Mouse (Mus musculus): Measurements from ENCODE around the gene Pcx.

Pcx gene

DNA sequence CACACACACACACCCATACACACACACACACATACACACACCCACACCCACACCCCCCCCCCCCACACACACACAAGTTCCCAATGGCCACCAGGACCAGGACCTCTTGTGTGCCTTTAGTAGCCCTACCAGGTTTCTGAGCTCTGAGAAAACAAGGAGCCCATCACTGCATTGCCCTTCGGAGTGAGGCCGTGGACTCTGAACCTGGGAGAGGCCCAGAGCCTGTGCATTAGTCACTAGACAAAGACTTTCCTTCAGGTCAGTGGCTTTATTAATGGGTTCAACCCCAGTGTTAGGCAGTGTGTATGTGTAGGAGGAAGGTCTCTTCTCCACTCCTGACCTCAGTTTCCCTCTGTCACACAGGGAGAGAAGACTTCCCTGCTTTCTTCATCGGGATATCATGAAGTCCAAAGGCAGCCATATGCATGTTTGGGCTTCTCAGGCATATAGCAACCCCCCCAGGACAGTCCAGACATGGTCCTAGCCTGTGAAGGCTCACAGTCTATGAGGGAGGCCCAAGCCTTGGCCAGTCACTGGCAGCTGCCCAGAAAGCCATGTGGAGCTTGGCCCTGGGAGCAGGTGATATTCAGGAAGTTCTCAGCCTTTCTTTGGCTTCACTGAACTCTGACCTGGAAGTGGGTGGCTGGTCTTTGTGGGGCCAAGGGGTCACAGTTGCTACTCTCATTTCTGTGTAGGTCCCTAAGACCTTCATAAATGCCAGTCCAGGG, 13.6 kb upstream of the Pcx start:
- CTCF ChIA-PET = no interaction called here

DNA sequence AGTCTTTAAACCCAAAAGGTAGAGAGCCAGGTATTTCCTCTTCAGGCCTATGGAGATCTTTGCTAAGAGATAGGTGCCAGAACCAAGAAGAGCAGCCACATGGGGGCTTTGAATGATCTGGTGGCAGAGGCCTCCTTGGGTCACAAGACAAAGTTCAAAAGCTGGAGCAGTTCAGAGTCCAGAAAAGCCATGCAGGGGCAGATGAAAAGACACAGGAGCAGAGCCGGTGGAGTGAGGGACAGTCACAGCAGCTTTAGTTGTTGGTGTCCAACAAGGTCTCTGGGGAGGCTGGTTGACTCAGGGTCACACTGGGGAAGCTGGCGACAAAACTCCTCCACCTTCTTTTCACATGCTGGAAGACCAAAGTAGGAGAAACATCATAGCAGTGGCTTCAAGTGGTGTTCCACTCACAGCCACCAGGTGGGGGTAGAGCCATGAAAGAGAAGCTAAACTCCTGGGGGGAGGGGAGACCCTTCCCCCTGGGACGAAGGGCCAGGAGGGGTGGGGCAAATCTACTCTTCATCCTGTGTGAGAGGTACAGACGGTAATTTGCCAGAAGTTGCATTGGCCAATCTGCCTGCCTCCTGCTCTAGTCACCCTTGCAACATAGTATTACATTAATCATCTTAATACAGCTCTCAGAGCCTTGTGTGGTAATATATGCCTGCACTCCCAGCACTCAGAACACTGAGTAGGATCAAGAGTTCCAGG, 12.9 kb upstream of the Pcx start:
- CTCF ChIA-PET = interaction anchor here (0.6 kb wide), 1 partner anchor 57 kb away, joined by 6 read pairs; no protein-coding TSS in a partner anchor

DNA sequence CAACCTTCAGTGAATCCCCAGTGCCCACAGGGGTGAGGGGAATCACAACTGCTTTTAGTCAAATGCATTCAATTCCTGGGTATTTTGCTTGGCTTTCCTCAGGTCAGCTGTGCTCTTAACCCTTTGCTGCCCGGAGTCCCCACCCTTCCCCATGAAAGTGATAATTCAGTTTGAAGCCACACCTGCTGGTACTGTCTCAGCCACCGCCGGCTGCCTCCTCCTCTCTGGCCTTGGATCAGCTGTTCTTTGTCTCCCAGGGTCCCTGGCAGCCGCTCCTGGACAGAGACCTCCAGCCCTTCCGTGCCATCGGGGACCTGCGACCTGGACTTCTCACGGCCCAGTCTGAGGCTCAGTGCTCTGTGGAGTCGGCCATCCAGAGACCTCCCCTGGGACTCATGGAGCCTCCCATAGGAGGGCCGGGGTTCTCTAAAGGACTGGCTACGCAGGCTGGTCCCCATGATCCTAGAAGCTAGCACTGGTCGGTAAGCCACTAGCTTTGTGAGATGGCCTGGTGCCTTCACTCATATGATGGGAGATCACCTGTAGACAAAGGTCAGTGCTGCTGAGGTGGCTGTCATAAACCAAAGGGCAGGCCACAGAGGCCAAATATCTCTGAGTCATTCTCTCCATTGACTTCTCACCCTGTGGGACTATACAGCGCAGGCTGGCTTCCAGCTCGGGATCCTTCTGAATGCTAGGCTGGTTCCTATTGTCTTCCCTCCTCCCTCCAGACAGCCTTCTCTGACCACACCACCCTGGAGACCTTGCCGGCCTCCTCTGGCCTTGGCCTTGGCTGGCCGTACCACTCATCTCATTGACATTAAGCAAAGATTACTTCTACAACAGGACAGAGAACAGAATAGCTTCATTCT, 12.0 kb upstream of the Pcx start, which contains the start of gene 2010003K11Rik:
TSS of gene 2010003K11Rik (minus strand) at position 522 of the 872 bp plus-strand sequence.
- CTCF ChIA-PET = interaction anchor here (0.6 kb wide), 1 partner anchor 56 kb away, joined by 6 read pairs; no protein-coding TSS in a partner anchor

DNA sequence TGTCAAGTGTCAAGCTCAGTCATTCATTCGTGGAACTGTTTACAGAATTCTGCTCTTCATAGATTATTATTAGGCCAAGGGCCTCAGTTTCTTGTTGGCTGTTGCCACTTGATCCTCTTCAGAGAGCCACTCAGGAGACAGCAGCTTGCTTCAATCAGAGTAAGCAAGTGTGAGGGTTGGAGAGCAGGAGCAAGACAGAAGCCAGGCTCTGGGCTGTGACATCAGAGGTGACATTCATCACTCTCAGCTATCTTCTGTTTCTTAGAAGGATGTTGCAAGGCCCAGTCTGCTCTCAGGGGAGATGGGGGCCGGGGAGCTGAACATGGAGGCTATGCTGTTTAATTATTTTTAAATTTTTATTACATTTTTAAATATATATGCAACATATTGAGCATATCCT, 7.6 kb upstream of the Pcx start:
- CTCF ChIA-PET = interaction anchor here (0.6 kb wide), 1 partner anchor 376 kb away, joined by 3 read pairs; the partner anchor contains the start of gene Zdhhc24

- CTCF ChIA-PET = no interaction called here
Observed at GRCm38 (mm10) chr19:4504830-4505229, 5.4 kb upstream of the Pcx start.

DNA sequence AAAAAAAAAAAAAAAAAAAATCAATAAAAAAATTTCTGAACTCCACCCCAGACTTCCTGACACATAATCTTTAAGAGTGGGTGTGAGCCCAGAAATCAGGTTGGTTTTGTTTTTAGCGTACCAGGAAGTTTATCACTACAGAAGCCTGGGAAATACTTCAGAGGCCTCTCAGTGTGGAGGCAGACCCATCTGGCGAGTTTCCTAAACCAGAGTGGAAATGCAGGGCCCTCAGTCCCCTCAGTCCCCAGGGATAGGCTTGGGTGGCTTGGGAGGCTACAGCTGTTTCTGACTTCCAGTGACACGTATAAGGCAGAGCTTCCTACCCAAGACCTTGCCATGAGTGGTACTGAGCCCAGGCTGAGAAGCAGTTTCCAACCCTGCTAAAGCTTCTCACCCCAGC, 2.5 kb upstream of the Pcx start:
- CTCF ChIA-PET = no interaction called here

GRCm38 (mm10) chr19:4511116-4511841, 1.0 kb downstream of the Pcx start:
- CTCF ChIA-PET = no interaction called here

- CTCF ChIA-PET = no interaction called here
Observed at GRCm38 (mm10) chr19:4513236-4513858, 3.1 kb downstream of the Pcx start.

GRCm38 (mm10) chr19:4515746-4516145, 5.5 kb downstream of the Pcx start:
- CTCF ChIA-PET = no interaction called here

- CTCF ChIA-PET = no interaction called here
Observed at GRCm38 (mm10) chr19:4516288-4516687, 6.0 kb downstream of the Pcx start.

GRCm38 (mm10) chr19:4517483-4517882, 7.2 kb downstream of the Pcx start:
- CTCF ChIA-PET = no interaction called here

DNA sequence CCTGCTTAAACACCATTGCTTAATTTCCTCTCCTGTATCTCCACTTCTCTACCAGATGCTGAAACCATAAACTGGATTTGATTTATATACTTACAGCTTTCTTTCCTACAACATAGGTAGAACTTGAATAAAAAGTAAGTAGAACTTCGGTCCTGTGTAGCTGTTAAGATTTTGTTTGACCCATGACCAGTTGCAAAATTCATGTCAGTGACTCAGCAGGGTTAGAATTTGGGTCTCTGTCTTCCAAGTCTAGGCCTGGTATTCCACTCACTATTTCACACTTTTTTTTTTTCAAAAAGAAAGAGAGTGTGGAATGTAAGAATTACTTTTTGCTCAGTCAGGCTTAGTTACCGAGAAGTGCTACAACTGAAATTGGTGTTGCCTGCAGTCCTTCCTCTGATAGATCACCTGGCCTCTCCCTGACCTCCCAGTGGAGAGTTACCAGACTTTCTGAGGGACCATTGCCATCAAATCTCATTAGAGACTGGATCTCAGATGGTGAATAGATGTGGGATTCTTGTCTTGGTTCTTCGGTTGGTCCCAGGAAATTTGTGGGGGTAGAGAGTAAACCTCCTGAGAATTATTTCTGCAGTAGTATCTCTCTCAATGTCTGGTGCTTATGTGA, 11.3 kb downstream of the Pcx start:
- CTCF ChIA-PET = no interaction called here

DNA sequence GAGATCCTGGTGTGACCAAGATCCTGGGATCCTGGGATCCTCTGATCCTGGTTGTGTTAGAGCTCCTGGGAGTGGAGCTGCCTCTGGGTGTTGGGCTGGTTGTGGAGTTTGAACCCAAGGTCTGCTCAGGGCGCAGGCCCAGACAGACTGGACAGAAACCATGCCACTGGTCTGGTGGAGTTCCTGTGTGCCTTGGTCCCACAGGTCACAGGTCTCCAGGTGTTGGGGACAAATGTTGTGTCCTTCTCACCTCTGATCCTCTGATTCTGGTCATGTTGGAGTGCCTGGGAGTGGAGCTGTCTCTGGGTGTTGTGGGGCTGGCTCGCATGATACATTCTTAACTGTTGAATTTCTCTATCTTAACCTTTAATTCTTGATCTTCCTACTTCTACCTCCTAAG, 24.4 kb downstream of the Pcx start:
- CTCF ChIA-PET = no interaction called here

GRCm38 (mm10) chr19:4535922-4536321, 25.6 kb downstream of the Pcx start:
- CTCF ChIA-PET = no interaction called here

DNA sequence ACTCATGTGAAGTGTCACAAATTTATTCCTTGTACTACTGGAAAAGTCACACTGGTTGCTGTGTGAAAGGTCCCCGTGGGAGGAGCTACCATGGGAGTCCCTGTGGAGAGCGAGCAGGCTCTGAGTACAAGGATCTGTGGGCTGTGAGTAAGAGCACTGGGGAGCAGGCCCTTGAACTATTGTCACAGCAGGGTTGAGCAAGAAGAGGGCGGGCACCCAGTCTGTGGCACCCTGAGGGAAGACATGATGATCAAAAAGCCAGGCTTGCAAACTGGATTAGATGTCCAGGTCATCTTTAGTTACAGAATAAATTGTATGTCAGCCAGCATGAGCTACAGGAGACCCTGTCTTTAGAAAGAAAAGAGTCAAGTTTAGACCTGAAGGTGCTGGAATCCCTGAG, 26.3 kb downstream of the Pcx start:
- CTCF ChIA-PET = no interaction called here

GRCm38 (mm10) chr19:4540263-4540662, 30.0 kb downstream of the Pcx start:
- CTCF ChIA-PET = no interaction called here

- CTCF ChIA-PET = no interaction called here
Observed at GRCm38 (mm10) chr19:4540992-4541391, 30.7 kb downstream of the Pcx start.

DNA sequence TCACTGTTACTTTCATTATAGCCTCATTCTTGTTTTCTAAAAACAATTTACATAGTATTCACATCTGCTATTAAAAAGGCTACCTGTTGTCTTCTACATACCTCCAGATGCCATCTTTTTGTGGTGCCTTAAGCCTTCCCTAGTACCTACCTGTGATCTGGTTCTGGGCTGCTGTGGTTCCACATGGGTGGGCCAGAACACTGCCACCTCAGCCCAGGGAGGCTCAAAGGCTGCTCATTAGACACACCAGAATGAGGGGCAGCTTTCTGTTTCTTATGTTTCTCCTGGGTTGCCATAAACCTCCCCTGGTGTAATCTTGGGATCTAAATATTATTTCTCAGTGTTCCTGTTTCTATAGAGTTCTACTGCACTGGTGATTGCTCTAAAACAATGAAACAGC, 31.8 kb downstream of the Pcx start:
- CTCF ChIA-PET = no interaction called here

DNA sequence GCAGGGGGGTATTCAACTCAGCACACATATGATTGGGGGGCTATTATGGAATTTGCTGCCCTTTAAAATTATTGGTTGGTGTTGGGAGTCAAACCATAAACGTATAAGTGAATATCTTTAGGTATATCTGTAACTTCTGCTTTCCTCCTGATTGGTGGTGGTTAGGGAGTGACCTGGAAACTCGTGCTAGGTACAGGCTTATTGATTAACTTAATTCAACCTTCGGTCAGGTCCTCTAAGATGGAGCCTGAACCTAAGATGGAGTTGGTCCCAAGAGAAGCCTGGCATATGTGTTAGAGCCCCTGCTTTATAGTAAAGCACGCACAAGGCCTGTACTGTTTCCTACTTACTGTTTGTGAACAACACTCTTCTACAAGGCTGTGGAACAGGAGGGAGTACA, 34.8 kb downstream of the Pcx start:
- CTCF ChIA-PET = no interaction called here

DNA sequence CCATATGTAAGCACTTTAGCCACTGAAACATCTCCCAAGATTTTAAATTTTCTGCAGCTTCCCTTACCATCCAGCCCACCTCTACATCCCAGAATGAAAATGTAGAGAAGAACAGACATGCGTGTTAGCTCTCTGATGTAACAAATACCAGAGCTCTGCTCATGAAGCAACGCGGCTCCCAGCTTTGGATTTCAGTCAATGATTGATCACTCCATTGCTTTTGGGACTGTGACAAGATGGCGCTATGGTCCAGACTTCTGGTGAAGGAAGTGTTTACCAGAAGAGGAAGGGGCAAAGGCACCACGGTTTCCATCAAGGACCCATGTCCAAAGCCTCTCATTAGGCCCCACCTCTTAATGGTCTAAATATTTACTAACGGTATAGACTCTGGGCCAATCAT, 35.6 kb downstream of the Pcx start:
- CTCF ChIA-PET = no interaction called here

- CTCF ChIA-PET = no interaction called here
Observed at GRCm38 (mm10) chr19:4547801-4548200, 37.5 kb downstream of the Pcx start.

Measured in spleen, embryonic (tissue).